Mouse (Mus musculus) R1 (cell line): ENCODE measurements around the gene Igf2bp3.

Experiments
- DNase-seq: peaks from one replicate; pipeline ENCODE4 v3.0.0-alpha.2; 2018; ENCODE audit warnings: low read depth, low spot score

The Igf2bp3 gene

GRCm38 (mm10) chr6:49214928-49215747, at the start of gene Igf2bp3:
TSS of gene Igf2bp3 (minus strand) at chr6:49214957.
- DNase-seq, result peak; percentile 95

- peak; percentile 43 for DNase-seq
These were observed 49.7 kb upstream of the Igf2bp3 start for GRCm38 (mm10) chr6:49264446-49264845.

GRCm38 (mm10) chr6:49263847-49264243, 49.1 kb upstream of the Igf2bp3 start, which contains the start of gene Tra2a:
TSS of gene Tra2a (minus strand) at chr6:49264033.
- DNase-seq, result peak; percentile 96

- DNase-seq, result peak; percentile 56
These were observed 48.5 kb upstream of the Igf2bp3 start for GRCm38 (mm10) chr6:49263081-49263846.

GRCm38 (mm10) chr6:49262421-49262820, 47.7 kb upstream of the Igf2bp3 start:
- peak; percentile 55 for DNase-seq

GRCm38 (mm10) chr6:49259711-49260110, 45.0 kb upstream of the Igf2bp3 start:
- peak; percentile 83 for DNase-seq

GRCm38 (mm10) chr6:49257880-49258279, 43.1 kb upstream of the Igf2bp3 start:
- DNase-seq, result no peak

GRCm38 (mm10) chr6:49252207-49252606, 37.5 kb upstream of the Igf2bp3 start:
- no peak for DNase-seq

- DNase-seq, result no peak
These were observed 36.4 kb upstream of the Igf2bp3 start for GRCm38 (mm10) chr6:49251199-49251598.

- DNase-seq, result peak; percentile 78
These were observed 32.5 kb upstream of the Igf2bp3 start for GRCm38 (mm10) chr6:49247246-49247645.

GRCm38 (mm10) chr6:49242331-49242730, 27.6 kb upstream of the Igf2bp3 start:
- no peak for DNase-seq

- no peak for DNase-seq
These were observed 26.8 kb upstream of the Igf2bp3 start for GRCm38 (mm10) chr6:49241562-49241961.

- peak; percentile 95 for DNase-seq
These were observed 21.6 kb upstream of the Igf2bp3 start for GRCm38 (mm10) chr6:49236331-49236730.

GRCm38 (mm10) chr6:49233356-49233755, 18.6 kb upstream of the Igf2bp3 start:
- DNase-seq, result peak; percentile 90

- peak; percentile 71 for DNase-seq
These were observed 13.4 kb upstream of the Igf2bp3 start for GRCm38 (mm10) chr6:49228126-49228679.

GRCm38 (mm10) chr6:49227184-49227735, 12.5 kb upstream of the Igf2bp3 start:
- DNase-seq, result peak; percentile 89

GRCm38 (mm10) chr6:49225728-49226123, 11.0 kb upstream of the Igf2bp3 start:
- DNase-seq, result no peak

GRCm38 (mm10) chr6:49224923-49225727, 10.4 kb upstream of the Igf2bp3 start:
- no peak for DNase-seq

- no peak for DNase-seq
These were observed 7.1 kb upstream of the Igf2bp3 start for GRCm38 (mm10) chr6:49221906-49222305.

- DNase-seq, result peak; percentile 85
These were observed 5.3 kb upstream of the Igf2bp3 start for GRCm38 (mm10) chr6:49219920-49220604.
